Mouse (Mus musculus) heart, embryonic 11.5 days (tissue): ENCODE data around the gene Sept11. TPM values are rescaled to one million over a fixed set of nuclear protein-coding genes. Genes with fewer than 3 reads are reported as not detected.

Experiments used
- ATAC-seq: fragments of 200-750 bp; cut with Nextera tagmentation; replicated peaks from 2 replicates; pipeline ENCODE4 v1.8.0; 2017; ENCODE audit warnings: moderate library complexity; ENCODE audit not compliant: insufficient number of reproducible peaks, low FRiP score, low TSS enrichment
- H3K27ac ChIP-seq: fragments of 300-500 bp; sonication (generic); 2 replicates; pipeline ENCODE4 v1.5.1; 2014; ENCODE audit warnings: mild to moderate bottlenecking, low read depth, low read length
- H3K27me3 ChIP-seq: fragments of 300-500 bp; sonication (generic); 2 replicates; pipeline ENCODE4 v1.6.1; 2014; ENCODE audit warnings: mild to moderate bottlenecking, low read length, mixed read lengths; ENCODE audit not compliant: control insufficient read depth, insufficient read depth
- H3K36me3 ChIP-seq: fragments of 300-500 bp; sonication (generic); 2 replicates; pipeline ENCODE4 v1.6.1; 2014; ENCODE audit warnings: mild to moderate bottlenecking, low read length, moderate library complexity, mixed read lengths; ENCODE audit not compliant: control insufficient read depth, insufficient read depth
- H3K4me1 ChIP-seq: fragments of 300-500 bp; sonication (generic); 2 replicates; pipeline ENCODE4 v1.6.1; 2014; ENCODE audit warnings: low read length; ENCODE audit not compliant: control insufficient read depth, insufficient read depth
- H3K4me2 ChIP-seq: fragments of 300-500 bp; sonication (generic); 2 replicates; pipeline ENCODE4 v1.6.1; 2014; ENCODE audit warnings: mild to moderate bottlenecking, moderate library complexity
- H3K4me3 ChIP-seq: fragments of 300-500 bp; sonication (generic); 2 replicates; pipeline ENCODE4 v1.5.1; 2014; ENCODE audit warnings: low read depth, low read length
- H3K9ac ChIP-seq: fragments of 300-500 bp; sonication (generic); 2 replicates; pipeline ENCODE4 v1.6.1; 2014; ENCODE audit warnings: mild to moderate bottlenecking, low read depth, low read length, moderate library complexity
- H3K9me3 ChIP-seq: fragments of 300-500 bp; sonication (generic); replicated peaks from 2 replicates; pipeline ENCODE4 v1.6.1; 2016; ENCODE audit warnings: low read length; ENCODE audit not compliant: control insufficient read depth
- WGBS: fragments of 180-500 bp; shearing (Covaris S2); extraction: QIAGEN DNeasy Blood & Tissue Kit; methylation state at CpG from one replicate; pipeline ENCODE4 v1.1.7; 2014; ENCODE audit not compliant: insufficient replicate concordance; 5-methylcytosine and 5-hydroxymethylcytosine counted together
- polyA plus RNA-seq: library from polyadenylated mRNA; unstranded; fragments of >200 nt; fragmentation: Nextera tagmentation; extraction: Ambion mirVana; gene quantifications from 2 replicates; pipeline ENCODE4 v1.2.1, GENCODE M21; 2014

Gene Sept11
- polyA plus RNA-seq, 1 experiment from 2014 or later = 96.6 TPM

- peak overlapping the region; percentile 91 for H3K4me3 ChIP-seq
- H3K9ac ChIP-seq = no peak overlapping the region
- peak overlapping the region; percentile 97 for H3K4me2 ChIP-seq
- no peak overlapping the region for H3K27ac ChIP-seq
- 52% methylated on average over 3 of the region's 3 CpGs for whole genome bisulfite sequencing
- no peaks in the 10 kb centered on the region for H3K9me3 ChIP-seq
- no peaks in the 10 kb centered on the region for H3K36me3 ChIP-seq
- H3K4me1 ChIP-seq = peaks cover 24% of the 10 kb centered on the region
- ATAC-seq = no peak
- H3K27me3 ChIP-seq = no peaks in the 10 kb centered on the region
Measured at GRCm38 (mm10) chr5:93091266-93091665, 2.0 kb upstream of the Sept11 start.

DNA sequence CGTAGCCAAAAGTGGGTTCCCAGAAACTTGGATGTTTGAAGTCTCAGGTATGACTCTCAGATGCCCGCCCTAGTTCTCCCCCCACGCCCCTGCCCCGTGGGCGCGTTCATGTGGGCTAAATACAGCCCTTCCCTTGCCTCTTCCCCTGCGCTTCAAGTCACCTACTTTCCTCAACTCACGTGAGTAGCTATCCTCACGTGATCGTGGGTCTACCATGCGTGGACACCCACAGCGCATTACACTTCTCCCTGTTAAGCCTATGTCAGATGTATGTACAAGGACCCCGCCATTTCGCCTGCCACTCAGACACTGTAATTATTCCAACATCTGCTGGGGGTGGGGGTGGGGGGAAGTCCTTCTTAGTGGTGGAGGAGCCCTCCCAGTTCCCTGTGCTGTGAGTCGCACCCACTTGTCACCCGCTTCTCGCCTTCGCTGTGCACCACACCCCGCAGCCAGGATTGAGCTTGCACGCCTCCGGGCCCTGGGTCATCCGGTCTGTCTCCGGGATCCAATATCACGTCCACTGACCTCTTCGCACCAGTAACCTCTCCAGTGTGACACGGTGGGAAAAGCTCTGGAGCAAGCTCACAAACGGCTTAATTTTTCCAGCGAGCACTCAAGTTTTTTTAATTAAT lies 973 bp upstream of the Sept11 start:
- 3% methylated on average over 28 of the region's 28 CpGs for WGBS
- Histone ChIP-seq H3K4me2 (peak overlapping the region; percentile 97), H3K27ac (peak overlapping the region; percentile 85), H3K4me1 (peaks cover 24% of the 10 kb centered on the region), H3K27me3 (no peaks in the 10 kb centered on the region), H3K9ac (peak overlapping the region; percentile 92), H3K4me3 (peak overlapping the region; percentile 91), H3K36me3 (no peaks in the 10 kb centered on the region), H3K9me3 (no peaks in the 10 kb centered on the region)
- ATAC-seq = peak; percentile 44; the same call in 1 of the 2 replicates

- peak overlapping the region; percentile 92 for H3K9ac ChIP-seq
- peak overlapping the region; percentile 85 for H3K27ac ChIP-seq
- H3K9me3 ChIP-seq = no peaks in the 10 kb centered on the region
- no peaks in the 10 kb centered on the region for H3K36me3 ChIP-seq
- peaks cover 35% of the 10 kb centered on the region for H3K4me1 ChIP-seq
- peak; percentile 48 for ATAC-seq
- under 1% methylated on average over 49 of the region's 50 CpGs for WGBS
- no peaks in the 10 kb centered on the region for H3K27me3 ChIP-seq
- peak overlapping the region; percentile 91 for H3K4me3 ChIP-seq
- H3K4me2 ChIP-seq = peak overlapping the region; percentile 97
Measured at GRCm38 (mm10) chr5:93093638-93094527, 646 bp downstream of the Sept11 start.

DNA sequence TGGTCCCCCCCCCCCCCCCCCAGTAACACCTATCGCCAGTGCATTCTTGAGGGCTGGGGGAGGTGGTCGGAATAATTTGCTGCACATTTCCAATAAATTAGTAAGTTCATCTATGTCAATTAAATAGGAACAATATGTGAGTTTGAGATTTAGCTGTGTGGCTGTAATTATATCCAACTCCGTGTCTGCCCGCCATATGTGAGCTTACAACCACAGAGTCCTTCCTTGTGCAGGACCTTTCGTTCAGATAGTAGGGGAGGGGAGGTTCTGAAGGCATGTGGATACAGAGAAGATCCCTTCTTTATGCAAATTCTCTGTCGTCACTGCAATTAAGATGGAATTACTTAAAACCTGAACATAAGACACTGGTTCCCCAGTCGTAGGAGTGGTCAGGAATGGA lies 2.1 kb downstream of the Sept11 start:
- peak overlapping the region; percentile 91 for H3K4me3 ChIP-seq

GRCm38 (mm10) chr5:93097204-93097906 lies 4.1 kb downstream of the Sept11 start:
- Histone ChIP-seq H3K4me2 (no peak overlapping the region), H3K4me1 (peaks cover 33% of the 10 kb centered on the region), H3K27me3 (no peaks in the 10 kb centered on the region), H3K36me3 (no peaks in the 10 kb centered on the region), H3K4me3 (no peak overlapping the region), H3K9me3 (no peaks in the 10 kb centered on the region), H3K27ac (no peak overlapping the region), H3K9ac (no peak overlapping the region)
- no peak for ATAC-seq
- 76% methylated on average over 13 of the region's 13 CpGs for WGBS

More for the DNA sequence above, 2.1 kb downstream of the Sept11 start:
- no peaks in the 10 kb centered on the region for H3K27me3 ChIP-seq
- WGBS = 76% methylated on average over 7 of the region's 7 CpGs
- H3K4me2 ChIP-seq = peak overlapping the region; percentile 97
- H3K36me3 ChIP-seq = no peaks in the 10 kb centered on the region
- H3K9me3 ChIP-seq = no peaks in the 10 kb centered on the region
- no peak for ATAC-seq
- H3K9ac ChIP-seq = no peak overlapping the region
- H3K4me1 ChIP-seq = peaks cover 40% of the 10 kb centered on the region
- H3K27ac ChIP-seq = no peak overlapping the region

DNA sequence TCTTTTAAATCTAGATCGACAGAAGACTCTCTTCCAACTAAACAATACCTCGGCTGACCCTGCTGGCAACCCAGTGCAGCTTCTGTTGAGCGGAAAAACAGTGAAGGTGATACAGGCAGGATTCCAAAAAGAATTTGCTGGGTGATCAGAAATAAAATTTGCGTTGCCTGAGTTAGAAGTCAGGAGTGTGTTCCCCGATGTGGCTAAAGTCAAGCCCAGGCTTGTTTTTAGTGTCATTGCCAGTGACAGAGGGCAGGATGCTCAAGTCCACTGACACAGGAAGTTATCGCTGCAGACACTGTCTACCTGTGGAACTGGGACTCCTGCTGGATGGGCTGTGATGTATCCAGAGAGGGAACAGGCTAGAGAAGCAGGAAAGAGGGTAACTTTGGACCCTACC lies 5.0 kb downstream of the Sept11 start:
- 73% methylated on average over 6 of the region's 6 CpGs for WGBS
- no peaks in the 10 kb centered on the region for H3K36me3 ChIP-seq
- H3K4me1 ChIP-seq = peaks cover 33% of the 10 kb centered on the region
- ATAC-seq = no peak
- no peaks in the 10 kb centered on the region for H3K27me3 ChIP-seq
- no peaks in the 10 kb centered on the region for H3K9me3 ChIP-seq
- no peak overlapping the region for H3K4me3 ChIP-seq
- H3K27ac ChIP-seq = no peak overlapping the region
- no peak overlapping the region for H3K4me2 ChIP-seq
- no peak overlapping the region for H3K9ac ChIP-seq

DNA sequence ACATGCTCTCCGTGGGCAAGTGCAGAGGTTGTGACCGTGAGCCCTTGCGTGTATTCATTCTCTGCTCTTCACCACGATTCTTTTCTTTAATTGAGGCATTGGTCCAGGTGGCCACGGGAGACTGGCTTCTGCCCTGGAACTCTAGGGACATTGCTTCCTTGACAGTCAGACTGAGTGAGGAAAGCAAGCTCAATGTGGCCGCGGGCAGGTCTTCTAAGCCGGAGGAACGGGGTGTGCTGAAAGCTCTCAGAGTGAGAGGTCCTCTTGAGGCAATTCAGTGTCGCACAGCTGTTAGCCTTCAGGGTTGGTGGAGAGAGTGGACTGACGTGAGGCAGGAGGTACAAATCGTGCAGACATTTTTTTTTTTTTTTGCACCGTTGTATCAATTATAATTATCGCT lies 5.6 kb downstream of the Sept11 start:
- WGBS = 60% methylated on average over 14 of the region's 14 CpGs
- no peaks in the 10 kb centered on the region for H3K36me3 ChIP-seq
- peaks cover 33% of the 10 kb centered on the region for H3K4me1 ChIP-seq
- no peak for ATAC-seq
- no peaks in the 10 kb centered on the region for H3K9me3 ChIP-seq
- H3K9ac ChIP-seq = no peak overlapping the region
- H3K4me3 ChIP-seq = no peak overlapping the region
- H3K27ac ChIP-seq = no peak overlapping the region
- no peaks in the 10 kb centered on the region for H3K27me3 ChIP-seq
- H3K4me2 ChIP-seq = peak overlapping the region; percentile 29; the same call in 1 of the 2 replicates

DNA sequence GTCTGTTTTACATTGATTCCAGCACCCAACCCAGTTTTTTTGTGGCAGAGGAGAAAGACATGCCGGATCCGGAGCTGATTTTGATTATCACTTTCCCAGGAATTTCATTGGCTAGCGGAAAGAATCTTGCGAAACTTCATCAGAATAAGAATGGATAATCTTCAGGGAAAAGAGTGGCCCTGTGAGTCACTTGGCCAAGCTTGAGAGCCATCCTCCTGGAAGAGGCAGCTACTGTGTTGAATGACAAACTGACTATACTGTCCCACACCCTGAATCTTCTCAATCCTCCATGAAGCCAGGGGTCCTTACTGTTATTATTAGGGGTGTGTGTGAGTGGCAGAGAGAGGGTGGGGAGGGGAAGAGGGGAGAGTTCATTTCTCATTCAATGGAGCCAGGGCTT lies 7.7 kb downstream of the Sept11 start:
- Histone ChIP-seq H3K36me3 (no peaks in the 10 kb centered on the region), H3K9ac (no peak overlapping the region), H3K4me3 (no peak overlapping the region), H3K4me2 (no peak overlapping the region), H3K27me3 (no peaks in the 10 kb centered on the region), H3K9me3 (no peaks in the 10 kb centered on the region), H3K4me1 (peaks cover 20% of the 10 kb centered on the region), H3K27ac (no peak overlapping the region)
- 77% methylated on average over 4 of the region's 4 CpGs for WGBS
- no peak for ATAC-seq
